Mouse (Mus musculus) lung, postnatal 0 days (tissue): ENCODE measurements at regions not wholly inside any gene's neighbourhood (a gene's known extent, or its start where the extent isn't known, plus 50 kb on each side); places are given as distances from the start of the nearest gene placed in this dataset.

Source experiments
- ATAC-seq: fragments of 200-750 bp; cut with Nextera tagmentation; 2 replicates; pipeline ENCODE4 v1.8.0; 2017; ENCODE audit warnings: moderate library complexity
- DNase-seq: peaks from one replicate; pipeline ENCODE4 v3.0.0-alpha.2; 2016; ENCODE audit warnings: low spot score
- H3K27ac ChIP-seq: fragments of 300-500 bp; sonication (generic); 2 replicates; pipeline ENCODE4 v1.5.1; 2014; ENCODE audit warnings: antibody characterized with exemption, mild to moderate bottlenecking, low read length, mixed read lengths
- H3K27me3 ChIP-seq: fragments of 300-500 bp; sonication (generic); replicated peaks from 2 replicates; pipeline ENCODE4 v1.6.1; 2014; ENCODE audit warnings: low read length, mixed read lengths; ENCODE audit not compliant: insufficient read depth
- H3K36me3 ChIP-seq: fragments of 300-500 bp; sonication (generic); 2 replicates; pipeline ENCODE4 v1.6.1; 2014; ENCODE audit warnings: low read length, mixed read lengths; ENCODE audit not compliant: insufficient read depth
- H3K4me1 ChIP-seq: fragments of 300-500 bp; sonication (generic); 2 replicates; pipeline ENCODE4 v1.6.1; 2014; ENCODE audit warnings: antibody characterized with exemption, low read depth, low read length, mixed read lengths; ENCODE audit not compliant: insufficient read depth
- H3K4me2 ChIP-seq: fragments of 300-500 bp; sonication (generic); replicated peaks from 2 replicates; pipeline ENCODE4 v1.6.1; 2014; ENCODE audit warnings: low read depth, mild to moderate bottlenecking, low read length, moderate library complexity, mixed read lengths
- H3K4me3 ChIP-seq: fragments of 300-500 bp; sonication (generic); 2 replicates; pipeline ENCODE4 v1.5.1; 2014; ENCODE audit warnings: low read depth, low read length
- H3K9ac ChIP-seq: fragments of 300-500 bp; sonication (generic); replicated peaks from 2 replicates; pipeline ENCODE4 v1.6.1; 2014; ENCODE audit warnings: low read depth, mild to moderate bottlenecking
- H3K9me3 ChIP-seq: fragments of 300-500 bp; sonication (generic); 2 replicates; pipeline ENCODE4 v1.6.1; 2016; ENCODE audit warnings: low read length, mixed read lengths
- CTCF ChIP-seq: IDR thresholded peaks from 2 replicates; pipeline ENCODE4 v1.5.1; 2016; ENCODE audit warnings: antibody characterized with exemption, mild to moderate bottlenecking
- EP300 ChIP-seq: IDR thresholded peaks from 2 replicates; pipeline ENCODE4 v1.6.1; 2016; ENCODE audit warnings: antibody characterized with exemption, mild to moderate bottlenecking, control low read depth
- WGBS: fragments of 180-500 bp; shearing (Covaris S2); extraction: QIAGEN DNeasy Blood & Tissue Kit; methylation state at CpG from one replicate; pipeline ENCODE4 v1.1.7; 2014; 5-methylcytosine and 5-hydroxymethylcytosine counted together

DNA sequence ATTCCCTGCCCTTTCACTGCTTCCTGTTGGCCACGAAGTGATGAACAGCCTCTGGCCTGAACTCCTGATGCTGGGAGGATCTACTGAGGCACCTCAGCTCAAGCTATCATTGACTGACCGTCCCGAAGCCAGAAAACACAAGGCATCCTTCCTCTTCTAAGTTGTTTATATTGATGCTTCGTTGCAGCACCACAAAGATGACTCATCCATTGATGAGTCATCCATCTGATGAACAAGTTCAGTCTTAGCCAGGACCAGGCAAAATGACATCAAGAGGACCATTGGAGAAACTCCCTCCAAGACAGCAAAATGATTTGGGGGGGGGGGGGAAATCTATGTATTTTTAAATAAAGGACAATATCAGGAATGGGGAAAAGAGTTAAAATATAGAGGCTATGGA, 144.5 kb downstream of the Rab28 start:
- no peak for ATAC-seq
- H3K27ac ChIP-seq: no peak overlapping the region
- no peak overlapping the region for H3K9ac ChIP-seq
- no peak overlapping the region for H3K4me2 ChIP-seq
- no peak overlapping the region for H3K4me3 ChIP-seq
- H3K36me3 ChIP-seq: no peaks in the 10 kb centered on the region
- TF ChIP-seq CTCF (no peak), EP300 (no peak)
- WGBS: 54% methylated on average over 4 of the region's 4 CpGs
- no peaks in the 10 kb centered on the region for H3K9me3 ChIP-seq
- no peaks in the 10 kb centered on the region for H3K27me3 ChIP-seq
- H3K4me1 ChIP-seq: no peaks in the 10 kb centered on the region
- DNase-seq: no peak

- WGBS: 52% methylated on average over 1 of the region's 1 CpGs
- ATAC-seq (no peak), DNase-seq (no peak)
- no peak for TF ChIP-seq EP300
- no peak for TF ChIP-seq CTCF
- 0 out of 2 replicates have a peak, but pooled peaks cover under 1% of the 10 kb centered on the region for H3K4me1 ChIP-seq
- H3K27me3 ChIP-seq: no peaks in the 10 kb centered on the region
- H3K27ac ChIP-seq: no peak overlapping the region
- no peaks in the 10 kb centered on the region for H3K9me3 ChIP-seq
- no peak overlapping the region for H3K4me2 ChIP-seq
- no peak overlapping the region for H3K4me3 ChIP-seq
- no peaks in the 10 kb centered on the region for H3K36me3 ChIP-seq
- H3K9ac ChIP-seq: no peak overlapping the region
Observed at GRCm38 (mm10) chr5:41562299-41562698, 145.7 kb downstream of the Rab28 start.

GRCm38 (mm10) chr5:41556700-41557309, 151.2 kb downstream of the Rab28 start:
- Histone ChIP-seq H3K9ac (no peak overlapping the region), H3K4me1 (peaks cover 6% of the 10 kb centered on the region; the same call in 1 of the 2 replicates), H3K36me3 (no peaks in the 10 kb centered on the region), H3K4me2 (peak overlapping the region; percentile 53), H3K27ac (no peak overlapping the region), H3K4me3 (no peak overlapping the region), H3K27me3 (no peaks in the 10 kb centered on the region), H3K9me3 (no peaks in the 10 kb centered on the region)
- TF ChIP-seq CTCF: no peak
- no peak for TF ChIP-seq EP300
- DNase-seq (no peak), ATAC-seq (no peak; the same call in 1 of the 2 replicates)
- 22% methylated on average over 24 of the region's 24 CpGs for WGBS

DNA sequence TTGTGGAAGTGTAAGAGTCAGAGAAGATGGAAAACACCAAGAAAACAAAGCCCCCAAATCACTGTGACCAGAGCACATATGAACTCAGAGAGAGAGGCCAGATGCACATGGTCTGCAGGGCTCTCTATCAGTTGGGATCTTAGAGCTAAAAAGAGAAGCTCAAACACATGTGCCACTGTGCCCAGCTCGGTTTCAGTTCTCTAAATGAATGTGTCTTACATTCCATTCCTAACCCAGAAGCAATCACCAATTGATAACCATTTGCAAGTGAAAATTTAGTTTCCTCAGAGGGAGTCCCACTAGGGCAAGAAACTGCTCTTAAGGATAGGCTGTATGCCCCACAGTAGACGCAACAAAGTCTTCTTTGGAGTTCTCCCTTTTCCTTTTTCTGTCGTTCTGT, 153.6 kb downstream of the Rab28 start:
- Histone ChIP-seq H3K27me3 (no peaks in the 10 kb centered on the region), H3K27ac (no peak overlapping the region), H3K9me3 (no peaks in the 10 kb centered on the region), H3K9ac (no peak overlapping the region), H3K4me3 (no peak overlapping the region), H3K4me2 (no peak overlapping the region), H3K4me1 (peaks cover 6% of the 10 kb centered on the region; the same call in 1 of the 2 replicates), H3K36me3 (no peaks in the 10 kb centered on the region)
- ATAC-seq (no peak), DNase-seq (no peak)
- TF ChIP-seq EP300: no peak
- TF ChIP-seq CTCF: no peak
- 69% methylated on average over 3 of the region's 3 CpGs for WGBS

DNA sequence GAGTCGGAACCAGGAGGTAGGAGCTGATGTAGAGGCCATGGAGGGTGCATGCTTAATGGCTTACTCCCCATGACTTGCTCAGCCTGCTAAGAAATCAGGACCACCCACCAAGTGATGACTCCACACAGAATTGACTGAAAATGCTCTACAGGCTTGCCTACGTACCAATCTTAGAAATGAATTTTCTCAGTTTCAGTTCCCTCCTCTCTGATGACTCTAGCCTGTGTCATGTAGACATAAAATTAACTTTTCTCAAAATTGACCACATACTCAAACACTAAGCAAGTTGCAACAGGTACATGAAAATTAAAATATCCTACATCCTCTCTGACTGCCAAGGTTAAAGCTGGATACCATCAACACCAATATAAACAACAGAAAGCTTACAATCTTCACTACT, 157.9 kb downstream of the Rab28 start:
- no peaks in the 10 kb centered on the region for H3K36me3 ChIP-seq
- H3K9ac ChIP-seq: no peak overlapping the region
- no peak overlapping the region for H3K27ac ChIP-seq
- no peak overlapping the region for H3K4me3 ChIP-seq
- no peak for TF ChIP-seq EP300
- no peak for TF ChIP-seq CTCF
- no peaks in the 10 kb centered on the region for H3K27me3 ChIP-seq
- 55% methylated on average over 2 of the region's 2 CpGs for WGBS
- no peaks in the 10 kb centered on the region for H3K9me3 ChIP-seq
- ATAC-seq: no peak
- no peak overlapping the region for H3K4me2 ChIP-seq
- DNase-seq: no peak
- H3K4me1 ChIP-seq: no peaks in the 10 kb centered on the region

GRCm38 (mm10) chr5:41546909-41547308, 161.0 kb downstream of the Rab28 start:
- Histone ChIP-seq H3K9ac (no peak overlapping the region), H3K27ac (no peak overlapping the region), H3K27me3 (no peaks in the 10 kb centered on the region), H3K4me2 (no peak overlapping the region), H3K36me3 (no peaks in the 10 kb centered on the region), H3K4me1 (no peaks in the 10 kb centered on the region), H3K9me3 (no peaks in the 10 kb centered on the region), H3K4me3 (no peak overlapping the region)
- ATAC-seq: no peak
- no peak for DNase-seq
- WGBS: 8% methylated on average over 4 of the region's 4 CpGs
- no peak for TF ChIP-seq CTCF
- TF ChIP-seq EP300: no peak

DNA sequence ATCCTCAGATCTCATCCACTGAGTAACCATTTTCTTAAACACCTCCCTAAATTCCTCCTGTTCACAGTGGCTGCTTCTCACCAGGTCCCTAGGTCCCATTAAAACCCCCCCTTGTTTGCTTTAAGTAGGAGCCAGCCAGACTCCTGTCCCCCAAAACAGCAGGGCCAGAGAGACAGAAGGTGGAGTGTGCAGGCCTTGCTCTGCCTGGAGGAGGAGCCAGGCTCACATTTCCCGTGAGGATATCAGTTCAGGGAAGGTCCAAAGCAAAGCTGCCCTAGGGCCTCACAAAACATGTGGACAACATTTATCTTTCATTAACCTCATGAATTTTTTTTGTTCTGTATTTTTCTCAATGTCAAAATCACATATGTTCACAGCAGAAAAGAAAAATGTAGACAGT, 167.2 kb downstream of the Rab28 start:
- no peaks in the 10 kb centered on the region for H3K4me1 ChIP-seq
- H3K9me3 ChIP-seq: no peaks in the 10 kb centered on the region
- no peak overlapping the region for H3K27ac ChIP-seq
- H3K27me3 ChIP-seq: no peaks in the 10 kb centered on the region
- H3K4me3 ChIP-seq: no peak overlapping the region
- TF ChIP-seq EP300: no peak
- no peak for TF ChIP-seq CTCF
- H3K4me2 ChIP-seq: no peak overlapping the region
- 0% methylated on average over 1 of the region's 1 CpGs for WGBS
- ATAC-seq (no peak), DNase-seq (no peak)
- H3K36me3 ChIP-seq: no peaks in the 10 kb centered on the region
- no peak overlapping the region for H3K9ac ChIP-seq
